Mouse (Mus musculus): ENCODE data around the gene Susd1.

DNA sequence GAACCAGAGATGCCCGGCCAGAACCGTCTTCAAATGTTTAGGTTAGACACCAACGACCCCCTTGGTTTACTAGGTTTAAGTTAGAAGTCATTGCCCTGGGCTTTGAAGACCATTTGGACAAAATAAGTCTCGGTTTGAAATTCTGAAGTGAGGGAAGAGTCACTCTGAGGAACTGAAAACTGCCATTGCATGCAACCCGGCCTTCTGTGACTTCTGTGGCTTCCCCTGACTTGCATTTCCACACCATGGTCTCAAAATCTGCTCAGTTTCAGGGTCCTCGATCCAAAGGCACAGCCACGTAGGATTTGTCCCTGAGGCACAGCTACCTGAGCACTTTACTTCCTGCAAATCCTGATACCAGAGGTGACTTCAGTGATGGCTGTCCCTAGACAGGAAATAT, 86.5 kb downstream of the Susd1 start:
- TF ChIP-seq POLR2A (IDR thresholded peaks at IDR 0.05; ENCODE audit: low read depth, low read length) = no peak
- no peak for TF ChIP-seq CTCF (IDR thresholded peaks at IDR 0.05; ENCODE audit: extremely low read depth, insufficient read length, insufficient replicate concordance, low read depth, low read length)

Measured in small intestine, adult 2 months (tissue).